Mouse (Mus musculus) heart, adult 11 months (tissue): ENCODE data around the gene Hist1h2af.
A peak's percentile ranks its signal among the peaks of the same experiment; 100 is the strongest.

ENCODE experiments used
- DNase-seq: peaks from one replicate; pipeline ENCODE4 v3.0.0; 2022

The Hist1h2af gene

GRCm38 (mm10) chr13:23533560-23534367 is at the start of gene Hist1h2af:
Gene Hist1h2af, plus strand, starts transcription at chr13:23533906.
- peak; percentile 97 for DNase-seq

GRCm38 (mm10) chr13:23485271-23485670 is 48.4 kb upstream of the Hist1h2af start:
- peak; percentile 63 for DNase-seq

GRCm38 (mm10) chr13:23488400-23489322 is 45.0 kb upstream of the Hist1h2af start, which contains the start of gene Btn2a2:
Gene Btn2a2, minus strand, starts transcription at chr13:23488857.
- peak; percentile 97 for DNase-seq

GRCm38 (mm10) chr13:23490863-23491262 is 42.8 kb upstream of the Hist1h2af start:
- no peak for DNase-seq

GRCm38 (mm10) chr13:23491263-23491662 is 42.4 kb upstream of the Hist1h2af start:
- no peak for DNase-seq

GRCm38 (mm10) chr13:23491990-23492389 is 41.7 kb upstream of the Hist1h2af start:
- DNase-seq, result no peak

GRCm38 (mm10) chr13:23495526-23495925 is 38.2 kb upstream of the Hist1h2af start:
- DNase-seq, result no peak

- no peak for DNase-seq
These were observed 35.9 kb upstream of the Hist1h2af start for GRCm38 (mm10) chr13:23497656-23498321.

GRCm38 (mm10) chr13:23498653-23499052 is 35.1 kb upstream of the Hist1h2af start:
- no peak for DNase-seq

GRCm38 (mm10) chr13:23499943-23500342 is 33.8 kb upstream of the Hist1h2af start:
- DNase-seq, result no peak

GRCm38 (mm10) chr13:23500424-23501200 is 33.1 kb upstream of the Hist1h2af start:
- DNase-seq, result peak; percentile 94

- DNase-seq, result no peak
These were observed 32.2 kb upstream of the Hist1h2af start for GRCm38 (mm10) chr13:23501511-23501910.

GRCm38 (mm10) chr13:23502031-23502567 is 31.6 kb upstream of the Hist1h2af start:
- DNase-seq, result no peak

- DNase-seq, result no peak
These were observed 30.8 kb upstream of the Hist1h2af start for GRCm38 (mm10) chr13:23502916-23503315.

- no peak for DNase-seq
These were observed 29.9 kb upstream of the Hist1h2af start for GRCm38 (mm10) chr13:23503797-23504196.

GRCm38 (mm10) chr13:23505662-23506345 is 27.9 kb upstream of the Hist1h2af start:
- peak; percentile 50 for DNase-seq

- peak; percentile 70 for DNase-seq
These were observed 27.4 kb upstream of the Hist1h2af start for GRCm38 (mm10) chr13:23506351-23506750.

- DNase-seq, result peak; percentile 80
These were observed 26.7 kb upstream of the Hist1h2af start for GRCm38 (mm10) chr13:23506819-23507515.

- peak; percentile 36 for DNase-seq
These were observed 23.6 kb upstream of the Hist1h2af start for GRCm38 (mm10) chr13:23510127-23510526.

- DNase-seq, result no peak
These were observed 20.2 kb upstream of the Hist1h2af start for GRCm38 (mm10) chr13:23513517-23513916.

GRCm38 (mm10) chr13:23515281-23515680 is 18.4 kb upstream of the Hist1h2af start:
- no peak for DNase-seq
